Mouse (Mus musculus) right cerebral cortex, postnatal 10 days (tissue): ENCODE data around the gene Gadl1.
"Not testable (repeated sequence)": the region's sequence is repeated elsewhere in the genome, so short reads cannot be mapped to it uniquely, and the experiment has no call there.

Experiments used
- DNase-seq, 2 experiments: peaks; one replicate each; pipeline ENCODE4 v3.0.0; 2021; ENCODE audit warnings: low spot score in 2 of 2

Gene Gadl1

DNA sequence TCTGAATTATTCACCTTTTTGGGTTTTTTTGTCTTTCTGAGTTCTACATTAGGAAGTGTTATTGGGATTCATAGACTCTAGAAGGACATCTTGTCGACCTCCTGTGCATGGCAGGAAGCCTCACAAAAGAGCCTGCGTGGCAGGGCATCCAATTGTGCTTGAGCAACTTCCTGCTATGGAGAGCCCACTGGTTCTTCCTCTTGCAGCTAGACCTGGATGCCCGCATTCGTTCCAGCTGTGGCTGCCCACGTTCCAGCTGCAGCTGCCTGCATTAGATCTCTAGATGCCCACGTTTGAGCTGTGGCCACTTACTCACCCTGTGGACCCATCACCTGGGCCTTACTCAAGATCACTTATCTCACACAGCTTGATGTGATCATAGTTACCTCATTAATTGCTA lies 116.1 kb downstream of the Gadl1 start:
- DNase-seq, result no peak

DNA sequence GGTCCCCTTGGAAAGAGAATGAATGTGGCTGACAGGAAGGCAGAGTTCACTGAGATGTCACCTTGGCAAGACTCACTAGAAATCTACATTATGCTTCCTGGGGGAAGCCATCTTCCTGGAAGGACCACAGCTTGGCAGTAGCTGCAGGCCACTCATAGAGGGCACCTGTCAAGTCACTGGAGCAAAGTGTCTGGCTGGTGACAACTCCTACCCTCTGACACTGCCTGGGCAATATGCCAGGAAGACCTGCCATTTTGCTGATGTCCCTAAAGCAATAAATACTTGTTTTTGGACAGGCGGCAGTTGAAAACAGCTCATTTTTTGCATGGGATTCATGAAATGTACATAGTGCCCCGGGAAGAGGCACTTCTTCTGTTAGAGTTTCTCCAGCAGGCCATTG lies 119.8 kb downstream of the Gadl1 start:
- DNase-seq, result no peak

DNA sequence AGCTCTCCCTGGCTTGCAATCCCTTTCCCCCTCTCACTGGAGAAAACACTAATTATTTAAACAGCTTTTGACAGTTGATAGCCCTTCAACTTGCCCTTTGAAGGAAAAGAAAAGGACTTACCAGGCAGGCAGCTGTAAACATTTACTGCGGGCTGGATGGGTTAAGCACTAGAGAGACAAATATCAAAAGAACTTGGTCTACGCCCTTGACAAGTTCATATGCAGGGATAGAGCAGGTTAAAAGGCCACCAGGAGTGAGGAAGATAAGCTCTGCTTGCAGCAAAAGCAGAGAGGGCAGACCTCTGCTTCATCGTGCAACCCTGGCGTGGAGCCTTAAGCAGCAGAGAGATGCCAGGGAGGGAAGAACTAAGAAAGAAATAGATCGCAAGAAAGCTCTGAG lies 123.5 kb downstream of the Gadl1 start:
- DNase-seq, result no peak

DNA sequence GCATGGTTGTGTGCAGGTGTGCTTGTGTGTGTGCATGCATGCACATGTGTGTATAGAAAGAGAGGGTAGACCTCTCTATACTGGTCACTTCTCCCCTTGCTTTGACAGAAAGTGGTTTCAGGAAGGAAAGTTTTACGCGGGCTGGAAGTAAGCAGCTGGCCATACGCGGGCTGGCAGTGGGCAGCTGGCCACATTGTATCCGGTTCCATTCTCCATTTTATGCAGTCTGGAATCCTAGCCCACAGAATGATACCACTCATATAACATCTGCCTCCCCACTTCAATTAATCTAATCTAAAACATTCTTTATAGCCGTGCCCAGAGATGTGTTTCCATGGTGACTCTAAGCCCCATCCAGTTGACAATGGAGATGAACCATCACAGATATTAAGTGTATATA lies 129.0 kb downstream of the Gadl1 start:
- DNase-seq, result no peak

DNA sequence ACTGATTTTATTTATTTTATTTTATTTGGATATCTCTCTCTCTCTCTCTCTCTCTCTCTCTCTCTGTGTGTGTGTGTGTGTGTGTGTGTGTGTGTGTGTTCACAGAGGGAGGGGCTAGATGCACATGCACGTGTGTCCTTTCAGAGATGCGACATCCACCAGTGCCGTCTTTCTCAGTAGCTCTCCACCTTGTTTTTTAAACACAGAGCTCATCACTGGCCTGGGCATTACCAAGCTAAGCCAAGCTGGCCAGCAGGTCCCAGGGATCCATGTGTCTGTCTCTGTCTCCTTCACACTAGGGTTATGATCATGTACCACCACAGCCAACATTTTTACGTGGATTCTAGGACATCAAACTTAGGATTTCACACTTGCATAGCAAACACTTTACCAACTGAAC lies 130.7 kb downstream of the Gadl1 start:
- DNase-seq, result no peak

DNA sequence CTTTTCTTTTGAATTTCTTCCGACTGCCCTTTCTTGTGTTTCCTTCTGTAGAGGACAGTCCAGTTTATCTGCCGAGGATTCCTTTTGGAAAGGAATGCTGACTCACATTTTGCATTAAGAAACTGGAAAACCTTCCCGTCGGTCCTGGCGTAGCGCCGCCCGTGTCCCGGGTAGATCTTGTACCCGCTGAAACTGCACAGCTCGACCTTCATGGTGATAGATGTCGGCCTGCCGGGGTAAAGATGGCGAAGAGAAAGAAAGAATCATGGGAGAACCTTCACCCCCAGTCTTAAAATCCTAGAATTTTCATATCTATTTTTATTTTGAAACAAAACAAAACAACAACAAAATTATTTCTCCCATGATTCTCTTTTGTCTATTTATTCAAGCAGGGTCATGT lies 131.6 kb downstream of the Gadl1 start:
- DNase-seq, result not testable (repeated sequence)

DNA sequence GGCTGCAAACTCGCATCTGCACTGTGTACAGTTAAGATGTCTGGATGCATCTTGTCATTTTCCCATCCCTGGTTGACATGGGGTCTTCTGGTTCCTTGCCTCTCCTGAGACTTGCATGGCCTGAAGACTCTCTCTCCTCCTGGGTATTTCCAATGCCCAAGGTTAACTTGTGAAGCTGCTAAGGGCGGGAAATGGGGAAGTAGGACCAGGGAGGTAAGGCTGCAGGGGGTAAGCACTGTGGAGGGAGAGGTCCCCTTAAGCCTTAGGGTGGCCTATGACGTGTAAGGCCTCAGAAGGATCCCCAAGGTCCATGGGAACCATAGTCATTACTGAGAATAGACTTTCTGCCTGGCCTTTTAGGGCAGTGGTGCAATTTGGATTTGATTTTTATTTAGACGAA lies 132.1 kb downstream of the Gadl1 start:
- no peak for DNase-seq

GRCm38 (mm10) chr9:116041787-116042186 lies 132.5 kb downstream of the Gadl1 start:
- peak; percentile 92 to 94 for DNase-seq

GRCm38 (mm10) chr9:116049985-116050384 lies 140.7 kb downstream of the Gadl1 start:
- DNase-seq, result no peak

GRCm38 (mm10) chr9:116053976-116054375 lies 144.7 kb downstream of the Gadl1 start:
- DNase-seq, result no peak

DNA sequence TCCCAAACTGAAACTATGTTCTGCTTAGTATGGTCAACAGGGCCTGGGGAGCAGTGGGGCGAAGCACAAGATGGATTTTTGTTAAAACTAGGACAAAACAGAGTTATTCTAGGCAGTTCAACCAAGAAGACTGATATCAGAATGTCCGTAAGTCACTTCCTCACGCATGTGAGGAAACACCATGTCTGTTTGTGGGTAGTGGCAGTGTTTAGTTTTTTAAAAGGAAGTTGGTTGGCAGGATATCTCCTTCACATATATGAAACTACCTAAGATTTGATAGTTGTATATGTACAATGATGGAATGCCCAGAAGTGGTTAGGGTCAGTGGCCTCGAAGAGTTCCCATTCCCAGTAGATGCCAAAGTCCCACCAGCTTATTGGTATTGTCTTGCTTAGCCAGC lies 149.2 kb downstream of the Gadl1 start:
- DNase-seq, result no peak

DNA sequence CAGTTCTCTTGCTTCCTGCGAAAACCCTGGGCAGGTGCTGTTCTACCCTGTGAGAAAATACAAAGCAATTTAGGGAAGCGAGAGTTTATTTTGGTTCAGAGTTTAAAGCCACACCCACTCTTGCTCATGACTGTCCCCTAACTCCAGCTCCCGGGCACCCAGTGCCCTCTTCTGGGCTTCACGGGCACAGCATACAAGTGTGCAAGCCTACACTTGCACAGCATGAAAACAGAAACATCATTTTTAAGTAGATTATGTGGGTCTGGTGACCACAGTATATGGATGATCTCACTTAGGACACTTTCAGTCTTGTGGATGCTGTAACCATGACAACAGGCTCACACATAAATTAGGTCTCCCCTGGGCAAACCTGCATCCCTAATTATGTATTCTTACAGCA lies 149.9 kb downstream of the Gadl1 start:
- DNase-seq, result peak in 1 of 2 experiments; percentile 38

DNA sequence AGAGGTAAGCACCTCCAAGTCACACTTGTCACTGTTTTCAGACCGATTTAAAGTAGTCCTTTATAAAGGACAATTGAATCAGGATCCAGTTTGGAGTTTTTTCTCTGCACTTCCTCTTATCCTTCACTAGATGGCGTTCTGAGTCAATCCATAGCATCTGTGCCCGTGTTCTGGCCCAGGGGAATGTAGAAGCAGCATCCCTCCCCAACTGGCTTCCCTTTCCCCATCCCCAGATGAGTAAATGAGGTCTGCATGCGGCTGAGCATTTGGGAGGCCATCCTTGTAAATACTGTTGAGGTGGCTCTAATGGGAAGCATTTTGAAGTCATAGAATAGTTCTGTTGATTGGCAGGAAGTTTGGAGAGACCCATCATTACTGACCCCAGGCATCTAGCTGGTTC lies 151.4 kb downstream of the Gadl1 start:
- peak in 1 of 2 experiments; percentile 33 for DNase-seq

DNA sequence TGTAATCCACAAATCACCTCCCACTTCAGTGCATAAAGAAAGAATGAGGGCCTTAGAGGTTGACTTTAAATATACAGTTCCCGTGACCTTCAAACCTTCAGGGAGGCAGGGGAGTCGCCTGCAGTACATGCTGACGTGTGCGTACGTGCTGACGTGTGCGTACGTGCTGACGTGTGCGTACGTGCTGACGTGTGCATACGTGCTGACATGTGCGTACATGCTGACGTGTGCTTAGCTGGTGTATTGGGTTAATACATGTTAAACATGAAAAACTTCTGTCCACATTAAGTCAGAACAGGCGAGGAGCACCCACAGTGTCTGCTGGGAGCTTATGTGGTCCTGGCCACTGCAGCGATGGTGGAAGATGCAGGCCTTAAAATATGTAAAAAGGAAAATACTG lies 155.5 kb downstream of the Gadl1 start:
- no peak for DNase-seq

GRCm38 (mm10) chr9:116071561-116071960 lies 162.3 kb downstream of the Gadl1 start:
- not testable (repeated sequence) for DNase-seq

GRCm38 (mm10) chr9:116076163-116076562 lies 166.9 kb downstream of the Gadl1 start:
- DNase-seq, result no peak

GRCm38 (mm10) chr9:116076946-116077345 lies 167.7 kb downstream of the Gadl1 start:
- DNase-seq, result no peak

- no peak for DNase-seq
Measured at GRCm38 (mm10) chr9:116077419-116077818, 168.2 kb downstream of the Gadl1 start.

GRCm38 (mm10) chr9:116081781-116082180 lies 172.5 kb downstream of the Gadl1 start:
- DNase-seq, result no peak

DNA sequence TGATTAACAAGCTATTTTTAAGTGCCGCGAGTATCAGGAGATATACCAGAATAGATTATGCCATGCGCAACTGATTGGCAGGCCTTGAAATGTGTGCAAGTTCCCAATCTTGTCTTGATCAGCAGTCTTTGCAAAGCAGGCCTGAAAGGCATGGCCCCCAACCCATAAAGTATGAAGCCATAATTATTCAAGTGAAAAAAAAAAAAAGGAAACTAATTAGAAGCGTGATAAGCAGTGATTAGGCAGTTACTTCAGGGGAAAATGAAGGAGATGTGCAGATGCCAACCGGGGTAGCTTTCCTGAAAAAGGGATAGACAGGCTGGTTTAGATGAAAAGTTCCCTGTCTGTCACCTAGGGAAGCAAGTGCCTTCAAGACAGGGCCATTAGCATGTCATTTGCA lies 174.0 kb downstream of the Gadl1 start:
- no peak for DNase-seq

- no peak for DNase-seq
Measured at GRCm38 (mm10) chr9:116083726-116084323, 174.6 kb downstream of the Gadl1 start.

- DNase-seq, result no peak
Measured at GRCm38 (mm10) chr9:116084324-116084931, 175.2 kb downstream of the Gadl1 start.

DNA sequence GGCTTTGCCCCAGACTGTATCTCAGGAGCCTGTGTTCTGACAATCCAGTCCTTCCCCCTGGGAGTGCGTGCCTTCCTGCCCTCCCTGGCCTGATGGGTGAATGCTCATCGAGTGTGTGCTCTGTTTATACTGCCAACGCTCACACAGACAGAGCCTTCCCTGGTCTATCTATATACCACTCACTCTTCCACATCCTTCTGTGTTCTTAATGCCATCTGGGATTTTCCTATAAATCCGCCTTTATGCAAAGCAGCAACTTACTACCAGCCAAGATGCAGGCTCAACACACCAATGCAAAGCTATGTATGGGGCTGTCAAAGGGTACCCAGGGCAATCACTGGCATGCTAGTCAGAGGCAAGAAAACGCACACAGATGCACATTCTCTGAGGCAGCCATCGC lies 176.7 kb downstream of the Gadl1 start:
- no peak for DNase-seq

DNA sequence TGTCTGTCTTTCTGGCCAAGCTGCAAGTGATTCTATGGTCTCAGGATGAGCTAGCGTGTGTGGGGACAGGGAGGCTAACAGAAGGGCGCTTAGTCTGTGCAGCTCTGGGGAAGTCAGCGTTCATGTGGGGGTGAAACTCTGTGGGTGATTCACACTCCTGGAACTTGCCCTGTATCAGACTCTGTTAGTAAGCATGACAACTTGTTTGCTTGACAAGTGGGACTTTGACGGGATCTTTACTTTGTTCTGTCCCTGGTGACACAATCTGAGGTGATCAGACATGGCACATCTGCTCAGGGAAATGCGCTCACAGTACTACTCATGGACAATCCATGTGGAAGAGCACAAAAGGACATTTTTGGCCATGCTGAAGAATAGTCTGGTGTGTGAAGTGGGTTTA lies 178.0 kb downstream of the Gadl1 start:
- no peak for DNase-seq
